Mouse (Mus musculus): ENCODE measurements around the gene Tle3. TPM values are rescaled to one million over a fixed set of nuclear protein-coding genes. Genes with fewer than 3 reads are reported as not detected.

The Tle3 gene
- total RNA-seq, 1 experiment = 57.0 TPM

DNA sequence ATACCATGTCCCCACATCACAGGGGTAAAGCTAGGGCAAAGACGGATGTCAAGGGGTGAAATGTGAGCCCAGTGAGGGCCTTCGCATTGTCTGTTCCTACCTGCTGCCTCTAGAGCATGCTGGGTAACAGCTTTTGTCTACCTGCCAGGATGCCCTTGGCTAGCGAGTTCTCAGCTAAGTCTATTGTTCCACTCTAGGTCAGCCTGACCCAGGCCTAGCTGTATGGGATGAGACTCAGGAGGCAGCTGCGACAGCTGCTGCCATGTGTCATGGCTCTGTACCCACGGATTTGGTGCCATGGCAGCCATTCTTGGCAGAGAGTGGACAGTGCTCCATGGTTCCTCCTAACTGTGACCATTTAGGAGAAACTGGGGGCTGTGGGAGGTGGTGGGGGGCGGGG lies 66.9 kb downstream of the Tle3 start:
- peaks cover 3 to 22% of the 10 kb centered on the region in 2 experiments; a peak in 2 of 4 replicates for H3K4me1 ChIP-seq (ENCODE audit: control insufficient read depth in 2 of 2, insufficient read depth in 2 of 2, low read length in 2 of 2, poor library complexity in 1 of 2)
- no peak overlapping the region for H3K27ac ChIP-seq (ENCODE audit: insufficient read depth, low read depth, low read length, poor library complexity, severe bottlenecking)
- H3K36me3 ChIP-seq (ENCODE audit: control insufficient read depth, insufficient read depth, low read length, poor library complexity, severe bottlenecking) = no peaks in the 10 kb centered on the region
- DNase-seq (ENCODE audit: low read depth, low spot score) = no peak
- TF ChIP-seq ZNF384 (IDR thresholded peaks at IDR 0.05; ENCODE audit: low read depth, low read length) (no peak), MAFK (IDR thresholded peaks at IDR 0.05; ENCODE audit: insufficient read depth, low read depth, low read length) (no peak), CHD2 (IDR thresholded peaks at IDR 0.05; ENCODE audit: low read depth, low read length) (no peak), ZC3H11A (IDR thresholded peaks at IDR 0.05; ENCODE audit: borderline replicate concordance, low read depth, low read length) (no peak), HCFC1 (IDR thresholded peaks at IDR 0.05; ENCODE audit: borderline replicate concordance, insufficient read depth, low read length) (no peak)
- no peak overlapping the region for H3K4me3 ChIP-seq (ENCODE audit: insufficient read depth in 1 of 2, low read depth in 1 of 2, low read length in 2 of 2, poor library complexity in 1 of 2, severe bottlenecking in 1 of 2)
- no peak overlapping the region for H3K9ac ChIP-seq (ENCODE audit: insufficient read depth, low read depth, low read length, poor library complexity, severe bottlenecking)
- in situ Hi-C loops (cut with MboI; ENCODE audit: low sequenced_read_pairs in 2 of 2, unreplicated experiment in 2 of 2) = no loop called here
- no peaks in the 10 kb centered on the region for H3K9me3 ChIP-seq (ENCODE audit: control insufficient read depth, insufficient read depth, low read depth, low read length)

DNA sequence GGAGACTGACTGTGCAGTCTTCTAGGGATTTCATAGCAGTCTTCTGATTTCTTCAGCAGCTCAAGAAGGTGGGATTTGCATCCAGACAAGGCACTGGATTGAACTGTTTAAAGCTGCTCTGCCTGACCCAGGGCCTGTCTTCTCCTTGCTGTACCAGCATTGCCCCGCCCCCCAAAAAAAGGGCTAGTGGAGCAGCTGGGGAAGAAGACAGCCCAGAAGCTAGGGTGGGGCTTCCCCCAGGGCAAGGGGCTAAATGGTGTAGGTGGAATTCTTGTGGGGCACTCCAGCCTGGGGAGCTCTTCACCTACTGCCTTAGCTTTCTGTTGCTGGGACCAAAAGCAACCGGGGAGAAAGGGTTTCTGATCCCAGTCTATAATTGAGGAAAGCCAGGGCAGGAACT lies 67.8 kb downstream of the Tle3 start:
- Histone ChIP-seq H3K9ac (ENCODE audit: insufficient read depth, low read depth, low read length, poor library complexity, severe bottlenecking) (no peak overlapping the region), H3K4me1 (ENCODE audit: control insufficient read depth in 2 of 2, insufficient read depth in 2 of 2, low read length in 2 of 2, poor library complexity in 1 of 2) (peaks cover 3 to 21% of the 10 kb centered on the region in 2 experiments; a peak in 2 of 4 replicates), H3K4me3 (ENCODE audit: insufficient read depth in 1 of 2, low read depth in 1 of 2, low read length in 2 of 2, poor library complexity in 1 of 2, severe bottlenecking in 1 of 2) (no peak overlapping the region), H3K27ac (ENCODE audit: insufficient read depth, low read depth, low read length, poor library complexity, severe bottlenecking) (no peak overlapping the region), H3K9me3 (ENCODE audit: control insufficient read depth, insufficient read depth, low read depth, low read length) (no peaks in the 10 kb centered on the region), H3K36me3 (ENCODE audit: control insufficient read depth, insufficient read depth, low read length, poor library complexity, severe bottlenecking) (no peaks in the 10 kb centered on the region)
- no peak for DNase-seq (ENCODE audit: low read depth, low spot score)
- TF ChIP-seq ZNF384 (IDR thresholded peaks at IDR 0.05; ENCODE audit: low read depth, low read length) (no peak), MAFK (IDR thresholded peaks at IDR 0.05; ENCODE audit: insufficient read depth, low read depth, low read length) (no peak), ZC3H11A (IDR thresholded peaks at IDR 0.05; ENCODE audit: borderline replicate concordance, low read depth, low read length) (no peak), HCFC1 (IDR thresholded peaks at IDR 0.05; ENCODE audit: borderline replicate concordance, insufficient read depth, low read length) (no peak), CHD2 (IDR thresholded peaks at IDR 0.05; ENCODE audit: low read depth, low read length) (no peak)
- in situ Hi-C loops (cut with MboI; ENCODE audit: low sequenced_read_pairs in 2 of 2, unreplicated experiment in 2 of 2) = no loop called here

DNA sequence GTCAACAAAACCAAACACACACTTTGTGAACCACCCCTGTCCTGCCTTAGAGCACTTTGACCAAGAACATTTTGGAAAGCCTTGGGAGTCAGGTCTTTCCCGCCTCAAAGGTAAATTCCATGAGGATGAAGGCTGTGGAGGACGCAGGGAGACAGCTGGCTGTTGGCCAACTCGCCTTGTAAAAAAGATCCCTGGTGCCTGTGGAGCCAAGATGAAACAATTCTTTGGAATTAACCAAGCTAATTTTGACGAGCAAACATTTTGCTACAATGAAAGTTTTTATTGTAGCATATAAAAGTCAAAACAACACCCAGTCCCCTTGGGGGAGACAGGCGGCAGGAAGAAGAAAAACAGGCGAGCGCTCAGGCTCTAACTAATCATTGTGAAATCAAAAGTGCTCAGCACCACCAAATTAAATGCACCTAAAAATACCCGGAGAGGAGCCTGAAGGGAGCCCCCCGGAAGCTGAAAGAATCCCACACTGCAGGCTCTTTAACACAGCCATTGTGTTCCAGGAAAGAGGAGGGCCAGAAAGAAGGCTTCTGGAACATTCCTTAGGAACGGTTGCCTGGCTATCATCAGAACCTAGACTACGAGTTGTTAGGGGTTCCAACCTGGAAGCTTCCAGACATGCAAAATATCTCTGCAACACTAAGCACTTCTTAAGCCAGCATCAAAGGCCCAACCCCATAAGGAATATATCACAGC lies 69.2 kb downstream of the Tle3 start:
- Histone ChIP-seq H3K4me3 (ENCODE audit: insufficient read depth in 1 of 2, low read depth in 1 of 2, low read length in 2 of 2, poor library complexity in 1 of 2, severe bottlenecking in 1 of 2) (no peak overlapping the region), H3K27ac (ENCODE audit: insufficient read depth, low read depth, low read length, poor library complexity, severe bottlenecking) (no peak overlapping the region), H3K9me3 (ENCODE audit: control insufficient read depth, insufficient read depth, low read depth, low read length) (no peaks in the 10 kb centered on the region), H3K9ac (ENCODE audit: insufficient read depth, low read depth, low read length, poor library complexity, severe bottlenecking) (no peak overlapping the region), H3K36me3 (ENCODE audit: control insufficient read depth, insufficient read depth, low read length, poor library complexity, severe bottlenecking) (no peaks in the 10 kb centered on the region), H3K4me1 (ENCODE audit: control insufficient read depth in 2 of 2, insufficient read depth in 2 of 2, low read length in 2 of 2, poor library complexity in 1 of 2) (peaks cover 1 to 20% of the 10 kb centered on the region in 2 experiments; a peak in 2 of 4 replicates)
- in situ Hi-C loops (cut with MboI; ENCODE audit: low sequenced_read_pairs in 2 of 2, unreplicated experiment in 2 of 2) = no loop called here
- DNase-seq (ENCODE audit: low read depth, low spot score) = no peak
- no peak for TF ChIP-seq CHD2 (IDR thresholded peaks at IDR 0.05; ENCODE audit: low read depth, low read length)
- TF ChIP-seq HCFC1 (IDR thresholded peaks at IDR 0.05; ENCODE audit: borderline replicate concordance, insufficient read depth, low read length) = no peak
- no peak for TF ChIP-seq ZC3H11A (IDR thresholded peaks at IDR 0.05; ENCODE audit: borderline replicate concordance, low read depth, low read length)
- no peak for TF ChIP-seq ZNF384 (IDR thresholded peaks at IDR 0.05; ENCODE audit: low read depth, low read length)
- TF ChIP-seq MAFK (IDR thresholded peaks at IDR 0.05; ENCODE audit: insufficient read depth, low read depth, low read length) = no peak

DNA sequence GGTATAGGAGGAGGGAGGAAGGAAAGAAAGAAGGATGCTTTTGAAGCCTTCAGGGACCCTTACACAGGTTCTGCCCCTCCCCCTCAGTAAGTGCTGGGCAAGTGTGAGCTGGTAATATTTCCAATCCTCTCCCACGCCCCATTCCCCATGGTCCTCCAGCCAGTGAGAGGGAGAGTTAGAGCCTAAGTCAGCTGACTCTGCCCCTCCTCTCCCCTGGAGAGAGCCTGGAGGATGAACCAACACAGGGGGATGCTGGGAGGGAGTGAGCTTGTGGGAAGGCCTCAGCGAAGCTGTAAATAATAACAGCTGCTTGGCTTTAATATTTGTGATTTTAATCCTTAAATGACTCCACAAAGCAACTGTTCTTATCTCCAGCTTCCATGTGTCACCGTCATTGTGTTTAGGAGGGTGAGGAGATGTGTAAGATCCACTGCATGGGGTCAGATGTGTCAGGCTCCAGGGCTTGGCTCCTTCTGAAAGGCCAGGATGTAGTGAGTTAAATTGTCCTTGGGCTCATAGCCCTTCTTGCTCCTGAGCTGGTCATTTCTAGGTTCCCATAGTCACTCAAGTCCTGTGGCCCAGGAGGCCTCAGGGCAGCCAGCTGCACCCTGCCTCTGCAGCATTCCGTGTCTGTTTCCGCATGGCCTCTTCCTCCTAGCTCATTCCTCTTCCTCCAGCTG lies 70.9 kb downstream of the Tle3 start:
- Histone ChIP-seq H3K27ac (ENCODE audit: insufficient read depth, low read depth, low read length, poor library complexity, severe bottlenecking) (no peak overlapping the region), H3K4me3 (ENCODE audit: insufficient read depth in 1 of 2, low read depth in 1 of 2, low read length in 2 of 2, poor library complexity in 1 of 2, severe bottlenecking in 1 of 2) (no peak overlapping the region), H3K36me3 (ENCODE audit: control insufficient read depth, insufficient read depth, low read length, poor library complexity, severe bottlenecking) (no peaks in the 10 kb centered on the region), H3K9me3 (ENCODE audit: control insufficient read depth, insufficient read depth, low read depth, low read length) (no peaks in the 10 kb centered on the region), H3K4me1 (ENCODE audit: control insufficient read depth in 2 of 2, insufficient read depth in 2 of 2, low read length in 2 of 2, poor library complexity in 1 of 2) (peaks cover 1 to 20% of the 10 kb centered on the region in 2 experiments; a peak in 2 of 4 replicates), H3K9ac (ENCODE audit: insufficient read depth, low read depth, low read length, poor library complexity, severe bottlenecking) (no peak overlapping the region)
- no peak for TF ChIP-seq ZNF384 (IDR thresholded peaks at IDR 0.05; ENCODE audit: low read depth, low read length)
- TF ChIP-seq HCFC1 (IDR thresholded peaks at IDR 0.05; ENCODE audit: borderline replicate concordance, insufficient read depth, low read length) = no peak
- TF ChIP-seq ZC3H11A (IDR thresholded peaks at IDR 0.05; ENCODE audit: borderline replicate concordance, low read depth, low read length) = no peak
- no peak for DNase-seq (ENCODE audit: low read depth, low spot score)
- in situ Hi-C loops (cut with MboI; ENCODE audit: low sequenced_read_pairs in 2 of 2, unreplicated experiment in 2 of 2) = no loop called here

All from ES-E14 (cell line).